Mouse (Mus musculus): ENCODE results near the gene Podxl2.

Gene Podxl2

GRCm38 (mm10) chr6:88844901-88845565 lies 29.8 kb downstream of the Podxl2 start:
- no peak for DNase-seq (ENCODE audit: inconsistent age in 2 of 2, low spot score in 1 of 2)

- DNase-seq (ENCODE audit: inconsistent age in 2 of 2, low spot score in 1 of 2): no peak
Observed at GRCm38 (mm10) chr6:88843781-88844725, 30.8 kb downstream of the Podxl2 start.

- no peak for DNase-seq (ENCODE audit: inconsistent age in 2 of 2, low spot score in 1 of 2)
Observed at GRCm38 (mm10) chr6:88843241-88843640, 31.6 kb downstream of the Podxl2 start.

DNA sequence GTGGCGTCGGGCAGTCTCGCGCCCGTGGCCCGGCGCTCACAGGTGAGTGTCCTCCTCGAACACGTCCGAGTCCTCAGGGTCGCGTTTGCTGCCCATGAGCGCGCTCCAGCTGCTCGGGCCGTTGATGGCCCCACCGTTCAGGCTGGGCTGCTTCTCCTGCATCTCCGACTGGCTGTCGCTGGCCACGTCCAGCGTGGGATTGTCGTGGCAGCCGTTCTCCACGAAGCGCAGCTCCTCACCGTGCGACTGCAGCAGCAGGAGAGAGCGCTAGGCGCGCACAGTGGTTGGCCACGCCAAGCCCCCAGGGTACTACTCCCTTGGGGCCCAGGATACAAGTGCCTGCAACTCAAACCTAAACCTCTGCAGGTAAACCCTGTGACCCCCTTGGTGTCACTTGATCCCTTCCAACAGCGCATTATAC lies 32.1 kb downstream of the Podxl2 start:
- DNase-seq (ENCODE audit: inconsistent age in 2 of 2, low spot score in 1 of 2): no peak

DNA sequence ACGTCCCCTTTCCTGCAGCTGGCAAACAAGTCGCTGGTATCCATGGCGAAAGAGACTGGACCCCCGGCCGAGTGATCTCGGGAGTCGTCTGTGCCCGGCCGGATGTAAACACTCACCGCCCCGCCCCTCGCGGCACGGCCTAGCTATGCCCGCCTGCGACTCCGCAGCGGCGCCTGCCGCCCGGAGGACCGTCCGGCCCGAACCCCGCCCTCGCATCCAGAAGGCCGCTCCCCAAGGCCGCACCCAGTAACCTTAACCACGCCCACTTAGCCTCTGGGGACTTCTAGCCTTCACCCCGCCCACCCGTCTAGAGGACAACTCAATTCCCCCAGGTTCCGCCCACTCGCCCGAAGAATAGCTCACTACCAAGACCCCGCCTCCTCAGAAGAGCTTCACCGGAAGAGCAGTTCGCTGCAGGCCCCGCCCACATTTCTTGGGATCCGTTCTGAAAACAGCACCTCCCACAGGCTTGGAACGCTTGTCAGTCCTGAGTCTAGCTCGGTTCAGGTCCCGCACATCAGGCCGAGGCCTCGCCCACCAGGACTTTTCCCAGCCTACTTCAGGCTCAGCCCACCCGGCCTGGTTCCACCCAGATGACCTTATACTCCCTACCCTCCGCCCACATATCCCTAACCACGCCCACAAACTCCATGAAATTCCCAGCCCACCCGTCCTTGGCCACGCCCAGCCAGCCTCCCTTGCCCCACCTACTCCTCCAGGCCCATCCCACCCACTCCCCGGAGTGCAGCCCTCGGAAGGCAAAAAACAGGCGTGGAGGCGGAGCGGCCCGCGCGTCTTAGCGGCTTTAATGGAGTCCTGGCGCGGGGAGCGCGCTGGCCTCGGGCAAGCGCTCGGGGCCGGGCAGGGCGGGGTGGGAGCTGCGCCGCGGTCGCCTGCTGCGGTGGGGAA lies 32.8 kb downstream of the Podxl2 start, which contains the start of gene Abtb1:
Gene Abtb1, minus strand, starts transcription at position 204 of the 909 bp plus-strand sequence.
- peak; percentile 100 for DNase-seq (ENCODE audit: inconsistent age in 2 of 2, low spot score in 1 of 2)

- no peak for DNase-seq (ENCODE audit: inconsistent age in 2 of 2, low spot score in 1 of 2)
Observed at GRCm38 (mm10) chr6:88841514-88841780, 33.4 kb downstream of the Podxl2 start.

- DNase-seq (ENCODE audit: inconsistent age in 2 of 2, low spot score in 1 of 2): peak in 1 of 2 experiments; percentile 47
Observed at GRCm38 (mm10) chr6:88840791-88841513, 33.9 kb downstream of the Podxl2 start.

- no peak for DNase-seq (ENCODE audit: inconsistent age in 2 of 2, low spot score in 1 of 2)
Observed at GRCm38 (mm10) chr6:88840211-88840610, 34.6 kb downstream of the Podxl2 start.

GRCm38 (mm10) chr6:88839135-88839970 lies 35.5 kb downstream of the Podxl2 start:
- no peak for DNase-seq (ENCODE audit: inconsistent age in 2 of 2, low spot score in 1 of 2)

DNA sequence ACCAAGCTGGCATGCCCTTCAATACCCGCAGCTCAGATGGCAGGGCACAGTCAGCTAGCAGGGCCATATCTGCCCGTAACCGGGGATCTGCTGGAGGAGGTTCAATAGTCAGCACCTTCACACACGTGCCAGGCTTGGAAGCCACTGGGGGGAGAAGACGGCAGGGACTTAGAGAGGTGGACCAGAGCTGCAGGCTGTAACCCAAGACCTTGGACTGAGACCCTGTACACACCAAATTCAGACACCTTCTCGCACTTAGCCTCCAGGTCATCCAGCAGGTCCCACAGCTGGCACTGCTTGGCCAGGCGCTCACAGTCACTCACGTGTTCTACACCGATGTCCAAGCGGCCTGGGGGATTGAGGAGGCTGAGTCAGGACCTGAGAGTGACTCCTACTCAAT lies 36.2 kb downstream of the Podxl2 start:
- DNase-seq (ENCODE audit: inconsistent age in 2 of 2, low spot score in 1 of 2): no peak

DNA sequence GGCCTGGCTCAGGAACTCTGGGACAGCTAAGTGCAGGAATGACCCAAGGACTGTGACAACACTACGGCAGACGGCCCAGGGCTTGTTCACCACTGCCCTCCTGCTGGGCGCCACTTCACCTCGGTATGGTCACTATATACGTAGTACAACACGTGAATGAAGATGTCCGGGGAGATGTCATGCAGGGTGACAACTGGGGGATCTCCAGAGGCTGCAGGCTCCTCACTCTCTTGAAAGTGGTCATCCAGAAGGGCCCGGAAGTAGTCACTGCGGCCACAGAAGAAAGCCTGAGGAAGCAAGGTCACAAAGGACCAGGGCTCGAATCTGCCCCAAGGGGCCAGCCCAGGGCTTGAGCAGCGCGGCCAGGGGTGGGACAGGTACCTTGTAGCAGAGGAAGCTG lies 36.8 kb downstream of the Podxl2 start:
- no peak for DNase-seq (ENCODE audit: inconsistent age in 2 of 2, low spot score in 1 of 2)

- no peak for DNase-seq (ENCODE audit: inconsistent age in 2 of 2, low spot score in 1 of 2)
Observed at GRCm38 (mm10) chr6:88836178-88836819, 38.5 kb downstream of the Podxl2 start.

GRCm38 (mm10) chr6:88835047-88835446 lies 39.8 kb downstream of the Podxl2 start:
- DNase-seq (ENCODE audit: inconsistent age in 2 of 2, low spot score in 1 of 2): no peak

GRCm38 (mm10) chr6:88833340-88834140 lies 41.3 kb downstream of the Podxl2 start:
- DNase-seq (ENCODE audit: inconsistent age in 2 of 2, low spot score in 1 of 2): no peak

GRCm38 (mm10) chr6:88832663-88833062 lies 42.2 kb downstream of the Podxl2 start:
- no peak for DNase-seq (ENCODE audit: inconsistent age in 2 of 2, low spot score in 1 of 2)

DNA sequence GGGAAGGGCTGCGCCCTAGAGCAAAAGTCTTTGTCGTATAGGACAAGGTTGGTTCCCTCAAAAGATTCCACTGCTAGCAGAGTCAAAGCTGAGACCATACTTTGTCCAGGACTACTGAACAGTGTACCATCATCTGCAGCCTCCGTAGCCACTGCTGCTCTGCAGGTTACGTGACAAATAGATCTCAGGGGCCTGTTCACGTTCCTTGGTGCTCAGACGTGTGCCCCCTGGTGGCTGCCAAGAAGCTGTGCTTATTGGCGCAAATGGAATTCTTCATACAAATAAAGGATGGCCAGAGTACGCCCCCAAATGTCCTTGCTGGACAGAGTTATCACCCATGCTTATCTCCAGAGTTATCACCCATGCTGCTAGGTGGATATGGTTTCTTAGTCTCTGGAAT lies 43.4 kb downstream of the Podxl2 start:
- peak; percentile 77 to 85 for DNase-seq (ENCODE audit: inconsistent age in 2 of 2, low spot score in 1 of 2)

GRCm38 (mm10) chr6:88830112-88830702 lies 44.6 kb downstream of the Podxl2 start:
- DNase-seq (ENCODE audit: inconsistent age in 2 of 2, low spot score in 1 of 2): no peak

GRCm38 (mm10) chr6:88829579-88829978 lies 45.3 kb downstream of the Podxl2 start:
- DNase-seq (ENCODE audit: inconsistent age in 2 of 2, low spot score in 1 of 2): no peak
